Mouse (Mus musculus) liver, adult (tissue): ENCODE results near the gene BC049730.

Experiments used
- GATA4 ChIP-seq: IDR thresholded peaks from 2 replicates; pipeline ENCODE4 v1.6.1; 2014; ENCODE audit warnings: mild to moderate bottlenecking, low read length; ENCODE audit not compliant: insufficient replicate concordance

Gene BC049730

DNA sequence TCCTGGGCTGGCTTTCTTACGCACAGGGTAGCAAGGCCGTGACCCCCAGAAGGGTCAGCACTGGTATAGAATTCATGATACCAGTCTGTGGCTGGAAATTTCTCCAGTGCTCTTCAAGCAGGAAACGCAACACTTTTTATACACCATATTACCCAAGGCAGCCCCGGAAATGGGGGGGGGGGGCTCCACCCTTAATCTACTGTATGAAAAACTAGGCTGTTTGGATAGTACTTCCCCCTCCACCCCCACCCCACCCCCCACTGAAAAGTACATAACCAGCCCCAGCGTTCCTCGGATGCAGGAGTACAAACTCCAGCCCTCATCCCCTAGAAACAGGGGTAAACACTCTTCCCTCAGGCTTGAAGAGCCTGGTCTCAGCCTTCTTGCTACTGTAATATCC, 51.2 kb downstream of the BC049730 start, which contains the start of gene Cd177:
Cd177 (minus strand) TSS at position 101 of the 400 bp plus-strand sequence.
- no peak for TF ChIP-seq GATA4

DNA sequence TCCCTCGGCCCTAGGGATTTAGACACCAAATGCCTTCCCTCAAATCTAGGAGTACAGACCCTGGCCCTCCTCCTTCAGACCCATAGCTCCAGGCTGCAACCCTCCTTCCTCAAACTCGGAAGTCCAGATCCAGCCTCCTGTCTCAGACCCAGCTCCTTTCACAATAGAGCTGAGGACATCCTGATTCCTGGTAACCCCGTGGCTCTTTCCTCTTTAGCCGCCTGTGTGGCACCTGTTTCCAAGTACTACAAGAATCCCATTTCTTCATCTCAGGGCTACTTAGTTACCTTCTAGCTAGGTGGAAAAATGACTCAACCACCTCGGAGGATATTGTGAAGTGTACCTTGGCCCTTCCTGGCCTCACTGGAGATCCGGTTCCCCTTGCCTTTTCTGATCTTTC, 52.1 kb downstream of the BC049730 start:
- TF ChIP-seq GATA4 = no peak

GRCm38 (mm10) chr7:24762574-24762973, 53.5 kb downstream of the BC049730 start:
- TF ChIP-seq GATA4 = no peak
